Mouse (Mus musculus) liver, embryonic 12.5 days (tissue): ENCODE measurements around the gene Zkscan17. TPM values are rescaled to one million over a fixed set of nuclear protein-coding genes. Genes with fewer than 3 reads are reported as not detected.
A peak's percentile ranks its signal among the peaks of the same experiment; 100 is the strongest.

Experiments used
- ATAC-seq: fragments of 200-750 bp; cut with Nextera tagmentation; 2 replicates; pipeline ENCODE4 v1.8.0; 2017; ENCODE audit warnings: moderate number of reproducible peaks, mild to moderate bottlenecking, moderate library complexity
- H3K27ac ChIP-seq: fragments of 300-500 bp; sonication (generic); 2 replicates; pipeline ENCODE4 v1.5.1; 2016; ENCODE audit warnings: mild to moderate bottlenecking
- H3K27me3 ChIP-seq: fragments of 300-500 bp; sonication (generic); replicated peaks from 2 replicates; pipeline ENCODE4 v1.6.1; 2016; ENCODE audit warnings: mild to moderate bottlenecking, moderate library complexity
- H3K36me3 ChIP-seq: fragments of 300-500 bp; sonication (generic); 2 replicates; pipeline ENCODE4 v1.6.1; 2016; ENCODE audit warnings: mild to moderate bottlenecking, moderate library complexity
- H3K4me1 ChIP-seq: fragments of 300-500 bp; sonication (generic); 2 replicates; pipeline ENCODE4 v1.6.1; 2016
- H3K4me2 ChIP-seq: fragments of 300-500 bp; sonication (generic); 2 replicates; pipeline ENCODE4 v1.6.1; 2016; ENCODE audit warnings: mild to moderate bottlenecking, moderate library complexity
- H3K4me3 ChIP-seq: fragments of 300-500 bp; sonication (generic); 2 replicates; pipeline ENCODE4 v1.5.1; 2016; ENCODE audit warnings: mild to moderate bottlenecking, moderate library complexity
- H3K9ac ChIP-seq: fragments of 300-500 bp; sonication (generic); 2 replicates; pipeline ENCODE4 v1.6.1; 2016; ENCODE audit warnings: mild to moderate bottlenecking, moderate library complexity
- H3K9me3 ChIP-seq: fragments of 300-500 bp; sonication (generic); replicated peaks from 2 replicates; pipeline ENCODE4 v1.6.1; 2016; ENCODE audit warnings: mild to moderate bottlenecking, moderate library complexity
- WGBS: fragments of 180-500 bp; shearing (Covaris S2); methylation state at CpG from one replicate; pipeline ENCODE4 v1.1.7; 2016; ENCODE audit not compliant: insufficient replicate concordance; 5-methylcytosine and 5-hydroxymethylcytosine counted together
- polyA plus RNA-seq: library from polyadenylated mRNA; unstranded; fragments of >200 nt; fragmentation: Nextera tagmentation; extraction: Ambion mirVana; gene quantifications from 2 replicates; pipeline ENCODE4 v1.2.1, GENCODE M21; 2016

Gene Zkscan17
- polyA plus RNA-seq, 1 experiment from 2014 or later: 9.1 TPM

GRCm38 (mm10) chr11:59450230-59450771, 76.2 kb downstream of the Zkscan17 start:
- Histone ChIP-seq H3K27me3 (no peaks in the 10 kb centered on the region), H3K36me3 (peaks cover 39% of the 10 kb centered on the region)
- WGBS: under 1% methylated on average over 38 of the region's 38 CpGs

GRCm38 (mm10) chr11:59449741-59450229, 76.8 kb downstream of the Zkscan17 start, which contains the start of gene Jmjd4:
Gene Jmjd4, plus strand, starts transcription at chr11:59450045.
- Histone ChIP-seq H3K4me1 (peaks cover 30% of the 10 kb centered on the region), H3K4me3 (peak within 1 kb of the TSS; percentile 87), H3K27me3 (no peaks in the 10 kb centered on the region), H3K27ac (peak within 1 kb of the TSS; percentile 70), H3K9ac (peak within 1 kb of the TSS; percentile 91), H3K4me2 (peak within 1 kb of the TSS; percentile 97), H3K36me3 (peaks cover 34% of the 10 kb centered on the region), H3K9me3 (no peaks in the 10 kb centered on the region)
- WGBS: under 1% methylated on average over 40 of the region's 40 CpGs
- ATAC-seq: peak; percentile 93

More at GRCm38 (mm10) chr11:59450230-59450771, 76.2 kb downstream of the Zkscan17 start:
- peak overlapping the region; percentile 97 for H3K4me2 ChIP-seq
- H3K9me3 ChIP-seq: no peaks in the 10 kb centered on the region
- H3K4me3 ChIP-seq: peak overlapping the region; percentile 87
- peak overlapping the region; percentile 91 for H3K9ac ChIP-seq
- H3K27ac ChIP-seq: peak overlapping the region; percentile 70
- peak; percentile 76 for ATAC-seq
- peaks cover 30% of the 10 kb centered on the region for H3K4me1 ChIP-seq

- Histone ChIP-seq H3K36me3 (peaks cover under 1% of the 10 kb centered on the region), H3K4me2 (no peak overlapping the region), H3K4me1 (no peaks in the 10 kb centered on the region; the same call in 1 of the 2 replicates), H3K27me3 (no peaks in the 10 kb centered on the region), H3K4me3 (no peak overlapping the region), H3K9ac (no peak overlapping the region), H3K9me3 (no peaks in the 10 kb centered on the region), H3K27ac (no peak overlapping the region)
- ATAC-seq: no peak
These were observed 83.4 kb downstream of the Zkscan17 start for GRCm38 (mm10) chr11:59443102-59443501.

- WGBS: 79% methylated on average over 12 of the region's 12 CpGs
- Histone ChIP-seq H3K9me3 (peaks cover 5% of the 10 kb centered on the region; the same call in 1 of the 2 replicates), H3K9ac (no peak overlapping the region), H3K4me2 (no peak overlapping the region), H3K4me1 (no peaks in the 10 kb centered on the region), H3K27ac (no peak overlapping the region), H3K4me3 (no peak overlapping the region), H3K27me3 (no peaks in the 10 kb centered on the region), H3K36me3 (peaks cover 31% of the 10 kb centered on the region)
- no peak for ATAC-seq
These were observed 88.6 kb downstream of the Zkscan17 start for GRCm38 (mm10) chr11:59437954-59438353.

Other genes with a start within 250 kb of the Zkscan17 start
- 0.06 TPM in 1 of 2 replicates, not detected in the other for gene Wnt3a, start 236.0 kb downstream of the Zkscan17 start, polyA plus RNA-seq
- gene Wnt9a, start 219.8 kb downstream of the Zkscan17 start, polyA plus RNA-seq: 0.32 and 0.50 TPM in 2 replicates
- gene Prss38, start 151.1 kb downstream of the Zkscan17 start, polyA plus RNA-seq: not detected in 2 replicates
- 7.5 and 7.7 TPM in 2 replicates for gene Jmjd4, start 76.7 kb downstream of the Zkscan17 start, polyA plus RNA-seq
- gene Snap47, start 75.6 kb downstream of the Zkscan17 start, polyA plus RNA-seq: 34.4 and 35.8 TPM in 2 replicates
- 1.3 and 1.7 TPM in 2 replicates for gene Zfp867, start 54.3 kb downstream of the Zkscan17 start, polyA plus RNA-seq
- 0.41 and 0.43 TPM in 2 replicates for gene Nlrp3, start 14.8 kb upstream of the Zkscan17 start, polyA plus RNA-seq
- gene Olfr222, start 49.5 kb upstream of the Zkscan17 start, polyA plus RNA-seq: not detected in 2 replicates
- gene Olfr223, start 66.5 kb upstream of the Zkscan17 start, polyA plus RNA-seq: not detected in 2 replicates
- 36.4 and 38.5 TPM in 2 replicates for gene Mprip, start 134.6 kb upstream of the Zkscan17 start, polyA plus RNA-seq